Mouse (Mus musculus): ENCODE results near the gene 6430548M08Rik. TPM values are rescaled to one million over a fixed set of nuclear protein-coding genes. Genes with fewer than 3 reads are reported as not detected.
A peak's percentile ranks its signal among the peaks of the same experiment; 100 is the strongest.

Gene 6430548M08Rik
- polyA plus RNA-seq, 1 experiment from 2014 or later = 10.0 TPM

- Histone ChIP-seq H3K4me2 (ENCODE audit: low read depth, low read length, severe bottlenecking) (no peak overlapping the region), H3K4me3 (ENCODE audit: low read depth, low read length) (no peak overlapping the region), H3K9ac (ENCODE audit: low read length) (no peak overlapping the region), H3K4me1 (replicated peaks; ENCODE audit: control insufficient read depth, insufficient read depth, low read length) (peaks cover 19% of the 10 kb centered on the region), H3K27me3 (ENCODE audit: control insufficient read depth, insufficient read depth, low read length) (no peaks in the 10 kb centered on the region), H3K36me3 (ENCODE audit: control insufficient read depth, insufficient read depth, low read length) (no peaks in the 10 kb centered on the region), H3K27ac (ENCODE audit: low read depth, low read length) (no peak overlapping the region), H3K9me3 (ENCODE audit: control insufficient read depth, low read length) (no peaks in the 10 kb centered on the region)
- ATAC-seq (replicated peaks; ENCODE audit: low FRiP score) = no peak
- 46% methylated on average over 9 of the region's 9 CpGs for WGBS
- DNase-seq (ENCODE audit: low spot score) = no peak
These were observed 70.4 kb downstream of the 6430548M08Rik start for GRCm38 (mm10) chr8:120184366-120184765.

- ATAC-seq (replicated peaks; ENCODE audit: low FRiP score) = peak; percentile 31; the same call in 1 of the 2 replicates
- Histone ChIP-seq H3K4me3 (ENCODE audit: low read depth, low read length) (no peak overlapping the region), H3K9ac (ENCODE audit: low read length) (peak overlapping the region; percentile 43), H3K36me3 (ENCODE audit: control insufficient read depth, insufficient read depth, low read length) (no peaks in the 10 kb centered on the region), H3K27me3 (ENCODE audit: control insufficient read depth, insufficient read depth, low read length) (no peaks in the 10 kb centered on the region), H3K9me3 (ENCODE audit: control insufficient read depth, low read length) (no peaks in the 10 kb centered on the region), H3K4me1 (replicated peaks; ENCODE audit: control insufficient read depth, insufficient read depth, low read length) (peaks cover 17% of the 10 kb centered on the region), H3K4me2 (ENCODE audit: low read depth, low read length, severe bottlenecking) (peak overlapping the region; percentile 25), H3K27ac (ENCODE audit: low read depth, low read length) (peak overlapping the region; percentile 66)
- DNase-seq (ENCODE audit: low spot score) = peak; percentile 72
- WGBS = 37% methylated on average over 17 of the region's 17 CpGs
These were observed 71.2 kb downstream of the 6430548M08Rik start for GRCm38 (mm10) chr8:120184850-120185792.

GRCm38 (mm10) chr8:120186454-120186853 is 72.5 kb downstream of the 6430548M08Rik start:
- Histone ChIP-seq H3K4me3 (ENCODE audit: low read depth, low read length) (no peak overlapping the region), H3K4me2 (ENCODE audit: low read depth, low read length, severe bottlenecking) (no peak overlapping the region), H3K4me1 (replicated peaks; ENCODE audit: control insufficient read depth, insufficient read depth, low read length) (peaks cover 13% of the 10 kb centered on the region), H3K27ac (ENCODE audit: low read depth, low read length) (no peak overlapping the region), H3K36me3 (ENCODE audit: control insufficient read depth, insufficient read depth, low read length) (no peaks in the 10 kb centered on the region), H3K27me3 (ENCODE audit: control insufficient read depth, insufficient read depth, low read length) (no peaks in the 10 kb centered on the region), H3K9me3 (ENCODE audit: control insufficient read depth, low read length) (no peaks in the 10 kb centered on the region), H3K9ac (ENCODE audit: low read length) (no peak overlapping the region)
- DNase-seq (ENCODE audit: low spot score) (no peak), ATAC-seq (replicated peaks; ENCODE audit: low FRiP score) (no peak)
- 70% methylated on average over 8 of the region's 8 CpGs for WGBS

GRCm38 (mm10) chr8:120188510-120188909 is 74.6 kb downstream of the 6430548M08Rik start:
- H3K4me3 ChIP-seq (ENCODE audit: low read depth, low read length) = no peak overlapping the region
- H3K36me3 ChIP-seq (ENCODE audit: control insufficient read depth, insufficient read depth, low read length) = no peaks in the 10 kb centered on the region
- H3K4me2 ChIP-seq (ENCODE audit: low read depth, low read length, severe bottlenecking) = no peak overlapping the region
- H3K27me3 ChIP-seq (ENCODE audit: control insufficient read depth, insufficient read depth, low read length) = no peaks in the 10 kb centered on the region
- no peak for DNase-seq (ENCODE audit: low spot score)
- 85% methylated on average over 6 of the region's 6 CpGs for WGBS
- no peaks in the 10 kb centered on the region for H3K9me3 ChIP-seq (ENCODE audit: control insufficient read depth, low read length)
- H3K9ac ChIP-seq (ENCODE audit: low read length) = no peak overlapping the region
- H3K27ac ChIP-seq (ENCODE audit: low read depth, low read length) = no peak overlapping the region
- peaks cover 13% of the 10 kb centered on the region for H3K4me1 ChIP-seq (replicated peaks; ENCODE audit: control insufficient read depth, insufficient read depth, low read length)
- ATAC-seq (replicated peaks; ENCODE audit: low FRiP score) = no peak

- no peaks in the 10 kb centered on the region for H3K27me3 ChIP-seq (ENCODE audit: control insufficient read depth, insufficient read depth, low read length)
- H3K36me3 ChIP-seq (ENCODE audit: control insufficient read depth, insufficient read depth, low read length) = no peaks in the 10 kb centered on the region
- H3K4me2 ChIP-seq (ENCODE audit: low read depth, low read length, severe bottlenecking) = no peak overlapping the region
- H3K9ac ChIP-seq (ENCODE audit: low read length) = no peak overlapping the region
- ATAC-seq (replicated peaks; ENCODE audit: low FRiP score) = no peak
- no peak overlapping the region for H3K27ac ChIP-seq (ENCODE audit: low read depth, low read length)
- WGBS = 79% methylated on average over 6 of the region's 6 CpGs
- no peak for DNase-seq (ENCODE audit: low spot score)
- H3K9me3 ChIP-seq (ENCODE audit: control insufficient read depth, low read length) = no peaks in the 10 kb centered on the region
- peaks cover 11% of the 10 kb centered on the region for H3K4me1 ChIP-seq (replicated peaks; ENCODE audit: control insufficient read depth, insufficient read depth, low read length)
- H3K4me3 ChIP-seq (ENCODE audit: low read depth, low read length) = no peak overlapping the region
These were observed 75.5 kb downstream of the 6430548M08Rik start for GRCm38 (mm10) chr8:120189440-120189839.

- 82% methylated on average over 17 of the region's 17 CpGs for WGBS
- peak; percentile 28 for ATAC-seq (replicated peaks; ENCODE audit: low FRiP score)
- Histone ChIP-seq H3K9ac (ENCODE audit: low read length) (no peak overlapping the region), H3K4me3 (ENCODE audit: low read depth, low read length) (no peak overlapping the region), H3K9me3 (ENCODE audit: control insufficient read depth, low read length) (no peaks in the 10 kb centered on the region), H3K4me2 (ENCODE audit: low read depth, low read length, severe bottlenecking) (no peak overlapping the region), H3K27me3 (ENCODE audit: control insufficient read depth, insufficient read depth, low read length) (no peaks in the 10 kb centered on the region), H3K36me3 (ENCODE audit: control insufficient read depth, insufficient read depth, low read length) (no peaks in the 10 kb centered on the region), H3K27ac (ENCODE audit: low read depth, low read length) (no peak overlapping the region), H3K4me1 (replicated peaks; ENCODE audit: control insufficient read depth, insufficient read depth, low read length) (peaks cover 6% of the 10 kb centered on the region)
- DNase-seq (ENCODE audit: low spot score) = no peak
These were observed 76.3 kb downstream of the 6430548M08Rik start for GRCm38 (mm10) chr8:120190107-120190809.

GRCm38 (mm10) chr8:120190810-120191413 is 77.0 kb downstream of the 6430548M08Rik start:
- Histone ChIP-seq H3K27me3 (ENCODE audit: control insufficient read depth, insufficient read depth, low read length) (no peaks in the 10 kb centered on the region), H3K9me3 (ENCODE audit: control insufficient read depth, low read length) (no peaks in the 10 kb centered on the region), H3K4me3 (ENCODE audit: low read depth, low read length) (no peak overlapping the region), H3K4me1 (replicated peaks; ENCODE audit: control insufficient read depth, insufficient read depth, low read length) (peaks cover 2% of the 10 kb centered on the region; the same call in 1 of the 2 replicates), H3K4me2 (ENCODE audit: low read depth, low read length, severe bottlenecking) (no peak overlapping the region), H3K9ac (ENCODE audit: low read length) (no peak overlapping the region), H3K27ac (ENCODE audit: low read depth, low read length) (no peak overlapping the region), H3K36me3 (ENCODE audit: control insufficient read depth, insufficient read depth, low read length) (no peaks in the 10 kb centered on the region)
- DNase-seq (ENCODE audit: low spot score) = no peak
- peak; percentile 74 for ATAC-seq (replicated peaks; ENCODE audit: low FRiP score)
- whole genome bisulfite sequencing = 64% methylated on average over 20 of the region's 20 CpGs

- Histone ChIP-seq H3K4me2 (ENCODE audit: low read depth, low read length, severe bottlenecking) (no peak overlapping the region), H3K9ac (ENCODE audit: low read length) (no peak overlapping the region), H3K9me3 (ENCODE audit: control insufficient read depth, low read length) (no peaks in the 10 kb centered on the region), H3K4me1 (replicated peaks; ENCODE audit: control insufficient read depth, insufficient read depth, low read length) (peaks cover 2% of the 10 kb centered on the region; the same call in 1 of the 2 replicates), H3K36me3 (ENCODE audit: control insufficient read depth, insufficient read depth, low read length) (no peaks in the 10 kb centered on the region), H3K4me3 (ENCODE audit: low read depth, low read length) (no peak overlapping the region), H3K27ac (ENCODE audit: low read depth, low read length) (no peak overlapping the region), H3K27me3 (ENCODE audit: control insufficient read depth, insufficient read depth, low read length) (no peaks in the 10 kb centered on the region)
- DNase-seq (ENCODE audit: low spot score) (no peak), ATAC-seq (replicated peaks; ENCODE audit: low FRiP score) (no peak)
- 91% methylated on average over 5 of the region's 5 CpGs for WGBS
These were observed 77.7 kb downstream of the 6430548M08Rik start for GRCm38 (mm10) chr8:120191633-120192032.
